8 mouse cellular contexts compared by ENCODE assay signal in genomic region chr17:80887021-80887748, GRCm38 (mm10). TPM values are rescaled to one million over a fixed set of nuclear protein-coding genes. Genes with fewer than 3 reads are reported as not detected.
DNase-seq lines count a peak whose midpoint lies in the region; ATAC-seq lines count a peak whose summit lies in the region.

No protein-coding gene starts in this region.

- DNase-seq in kidney, adult 8-10 months = no peak
- peak; percentile 43 for DNase-seq in embryo, embryonic 11.5 days (ENCODE audit: low read depth, low spot score)
- no peak for DNase-seq in ovary, adult 18-20 months (ENCODE audit: low spot score)
- no peak for DNase-seq in lung, postnatal 10 days
- no peak for DNase-seq in ovary, postnatal 10 days (ENCODE audit: low spot score)

- H3K4me3 ChIP-seq in kidney, embryonic 14.5 days (ENCODE audit: low read length) = no peak overlapping the region
- H3K4me3 ChIP-seq in hindbrain, embryonic 13.5 days = no peak overlapping the region
- H3K4me3 ChIP-seq in neural tube, embryonic 14.5 days (ENCODE audit: low read depth, low read length) = no peak overlapping the region

- H3K9me3 ChIP-seq in kidney, embryonic 14.5 days (ENCODE audit: control insufficient read depth, low read length) = no peaks in the 10 kb centered on the region
- no peaks in the 10 kb centered on the region for H3K9me3 ChIP-seq in hindbrain, embryonic 13.5 days
- H3K9me3 ChIP-seq in neural tube, embryonic 14.5 days (ENCODE audit: control insufficient read depth, low read length) = no peaks in the 10 kb centered on the region

- H3K9ac ChIP-seq in kidney, embryonic 14.5 days (ENCODE audit: low read depth, low read length) = no peak overlapping the region
- no peak overlapping the region for H3K9ac ChIP-seq in hindbrain, embryonic 13.5 days
- H3K9ac ChIP-seq in neural tube, embryonic 14.5 days (replicated peaks; ENCODE audit: low read depth, low read length) = no peak overlapping the region

- H3K4me2 ChIP-seq in kidney, embryonic 14.5 days (replicated peaks; ENCODE audit: low read depth, low read length) = peak overlapping the region; percentile 15; the same call in 1 of the 2 replicates
- H3K4me2 ChIP-seq in hindbrain, embryonic 13.5 days = peak overlapping the region; percentile 31
- no peak overlapping the region for H3K4me2 ChIP-seq in neural tube, embryonic 14.5 days (ENCODE audit: low read depth, low read length)

- H3K4me1 ChIP-seq in kidney, embryonic 14.5 days (ENCODE audit: control insufficient read depth, insufficient read depth, low read length) = peaks cover 11% of the 10 kb centered on the region; the same call in 1 of the 2 replicates
- peaks cover 24% of the 10 kb centered on the region for H3K4me1 ChIP-seq in hindbrain, embryonic 13.5 days (replicated peaks)
- peaks cover 3% of the 10 kb centered on the region; the same call in 1 of the 2 replicates for H3K4me1 ChIP-seq in neural tube, embryonic 14.5 days (ENCODE audit: control insufficient read depth, insufficient read depth, low read length)

- WGBS in kidney, embryonic 14.5 days = 10% methylated on average over 18 of the region's 18 CpGs
- 12% methylated on average over 18 of the region's 18 CpGs for WGBS in hindbrain, embryonic 13.5 days
- WGBS in neural tube, embryonic 14.5 days = 7% methylated on average over 18 of the region's 18 CpGs

- no peaks in the 10 kb centered on the region for H3K27me3 ChIP-seq in kidney, embryonic 14.5 days (ENCODE audit: control insufficient read depth, insufficient read depth, low read length)
- H3K27me3 ChIP-seq in hindbrain, embryonic 13.5 days = no peaks in the 10 kb centered on the region
- no peaks in the 10 kb centered on the region for H3K27me3 ChIP-seq in neural tube, embryonic 14.5 days (ENCODE audit: control insufficient read depth, insufficient read depth, low read length)

- ATAC-seq in kidney, embryonic 14.5 days (ENCODE audit: low FRiP score, low TSS enrichment) = 0 out of 2 replicates have a peak, but pooled peaks have one; percentile 32
- ATAC-seq in hindbrain, embryonic 13.5 days (ENCODE audit: low FRiP score) = peak; percentile 71
- ATAC-seq in neural tube, embryonic 14.5 days (ENCODE audit: low read depth) = peak; percentile 75

- H3K27ac ChIP-seq in kidney, embryonic 14.5 days (ENCODE audit: low read depth, low read length) = no peak overlapping the region
- peak overlapping the region; percentile 83 for H3K27ac ChIP-seq in hindbrain, embryonic 13.5 days
- peak overlapping the region; percentile 74; the same call in 1 of the 2 replicates for H3K27ac ChIP-seq in neural tube, embryonic 14.5 days (ENCODE audit: low read depth, low read length)

- H3K36me3 ChIP-seq in kidney, embryonic 14.5 days (ENCODE audit: control insufficient read depth, insufficient read depth, low read length) = no peaks in the 10 kb centered on the region
- H3K36me3 ChIP-seq in hindbrain, embryonic 13.5 days = no peaks in the 10 kb centered on the region
- H3K36me3 ChIP-seq in neural tube, embryonic 14.5 days (ENCODE audit: control insufficient read depth, insufficient read depth, low read length) = no peaks in the 10 kb centered on the region

RNA-seq across cellular contexts. Expression of gene Tmem178, which starts 57.2 kb away (rescaled TPM):
- polyA plus RNA-seq in kidney, embryonic 14.5 days (2014; fragmentation: Nextera tagmentation; extraction: Ambion mirVana) = 10.8 and 11.7 TPM in 2 replicates
- polyA plus RNA-seq in hindbrain, embryonic 13.5 days (2015; fragmentation: Nextera tagmentation; extraction: Ambion mirVana) = 31.8 and 35.4 TPM in 2 replicates
- 37.2 and 37.3 TPM in 2 replicates for polyA plus RNA-seq in neural tube, embryonic 14.5 days (2014; fragmentation: Nextera tagmentation; extraction: Ambion mirVana)
